Mouse (Mus musculus) splenic B cell, adult 2 months (primary cell): ENCODE data around the gene Cmtr1.
"Not testable (repeated sequence)": the region's sequence is repeated elsewhere in the genome, so short reads cannot be mapped to it uniquely, and the experiment has no call there.

Experiments used
- DNase-seq: peaks from one replicate; pipeline ENCODE4 v3.0.0-alpha.2; 2011; ENCODE audit warnings: low read depth, low spot score
- H3K27me3 ChIP-seq: 2 replicates; pipeline ENCODE4 v1.6.1; 2012; ENCODE audit warnings: mild to moderate bottlenecking, low read length, moderate library complexity, mixed read lengths; ENCODE audit not compliant: control insufficient read depth, poor library complexity, insufficient read depth, severe bottlenecking
- H3K36me3 ChIP-seq: 2 replicates; pipeline ENCODE4 v1.6.1; 2012; ENCODE audit warnings: mild to moderate bottlenecking, low read length, moderate library complexity, mixed read lengths; ENCODE audit not compliant: control insufficient read depth, poor library complexity, insufficient read depth, severe bottlenecking

Cmtr1 gene

GRCm38 (mm10) chr17:29660076-29660761 lies at the start of gene Cmtr1:
Cmtr1 (plus strand) TSS chr17:29660595.
- peak; percentile 96 for DNase-seq
- Histone ChIP-seq H3K36me3 (peaks cover 2% of the 10 kb centered on the region), H3K27me3 (no peaks in the 10 kb centered on the region)

- not testable (repeated sequence) for H3K36me3 ChIP-seq, DNase-seq, H3K27me3 ChIP-seq
Measured at GRCm38 (mm10) chr17:29613453-29613852, 46.9 kb upstream of the Cmtr1 start.

- no peaks in the 10 kb centered on the region for H3K27me3 ChIP-seq
- H3K36me3 ChIP-seq = no peaks in the 10 kb centered on the region
- DNase-seq = peak; percentile 96
Measured at GRCm38 (mm10) chr17:29614115-29615023, 46.0 kb upstream of the Cmtr1 start, which contains the start of the genes Rnf8 and Gm28043. Rnf8 (plus strand) TSS chr17:29614790. Gm28043 (plus strand) TSS chr17:29614876.

- no peak for DNase-seq
- no peaks in the 10 kb centered on the region for H3K36me3 ChIP-seq
- no peaks in the 10 kb centered on the region for H3K27me3 ChIP-seq
Measured at GRCm38 (mm10) chr17:29615024-29615551, 45.3 kb upstream of the Cmtr1 start.

GRCm38 (mm10) chr17:29615616-29616015 lies 44.8 kb upstream of the Cmtr1 start:
- DNase-seq = no peak

GRCm38 (mm10) chr17:29619231-29619630 lies 41.2 kb upstream of the Cmtr1 start:
- H3K27me3 ChIP-seq = no peaks in the 10 kb centered on the region
- DNase-seq = no peak
- H3K36me3 ChIP-seq = peaks cover 3% of the 10 kb centered on the region; the same call in 1 of the 2 replicates

More at GRCm38 (mm10) chr17:29615616-29616015, 44.8 kb upstream of the Cmtr1 start:
- Histone ChIP-seq H3K27me3 (no peaks in the 10 kb centered on the region), H3K36me3 (no peaks in the 10 kb centered on the region)

GRCm38 (mm10) chr17:29623488-29623887 lies 36.9 kb upstream of the Cmtr1 start:
- no peaks in the 10 kb centered on the region; the same call in 1 of the 2 replicates for H3K27me3 ChIP-seq
- DNase-seq = no peak
- H3K36me3 ChIP-seq = peaks cover 10% of the 10 kb centered on the region

- Histone ChIP-seq H3K36me3 (peaks cover 13% of the 10 kb centered on the region), H3K27me3 (no peaks in the 10 kb centered on the region; the same call in 1 of the 2 replicates)
- no peak for DNase-seq
Measured at GRCm38 (mm10) chr17:29627285-29627684, 33.1 kb upstream of the Cmtr1 start.

GRCm38 (mm10) chr17:29628946-29629345 lies 31.4 kb upstream of the Cmtr1 start:
- DNase-seq = no peak
- H3K27me3 ChIP-seq = no peaks in the 10 kb centered on the region; the same call in 1 of the 2 replicates
- peaks cover 14% of the 10 kb centered on the region for H3K36me3 ChIP-seq

GRCm38 (mm10) chr17:29629620-29630019 lies 30.8 kb upstream of the Cmtr1 start:
- DNase-seq = no peak
- H3K36me3 ChIP-seq = peaks cover 12% of the 10 kb centered on the region
- H3K27me3 ChIP-seq = no peaks in the 10 kb centered on the region; the same call in 1 of the 2 replicates

- Histone ChIP-seq H3K27me3 (no peaks in the 10 kb centered on the region), H3K36me3 (peaks cover 11% of the 10 kb centered on the region)
- DNase-seq = no peak
Measured at GRCm38 (mm10) chr17:29632312-29632711, 28.1 kb upstream of the Cmtr1 start.

- DNase-seq = no peak
- H3K27me3 ChIP-seq = no peaks in the 10 kb centered on the region
- peaks cover 5% of the 10 kb centered on the region for H3K36me3 ChIP-seq
Measured at GRCm38 (mm10) chr17:29635492-29635891, 24.9 kb upstream of the Cmtr1 start.

- peak; percentile 57 for DNase-seq
- Histone ChIP-seq H3K36me3 (peaks cover 3% of the 10 kb centered on the region), H3K27me3 (no peaks in the 10 kb centered on the region)
Measured at GRCm38 (mm10) chr17:29636118-29636517, 24.3 kb upstream of the Cmtr1 start.

GRCm38 (mm10) chr17:29637377-29637776 lies 23.0 kb upstream of the Cmtr1 start:
- no peak for DNase-seq

GRCm38 (mm10) chr17:29637895-29638294 lies 22.5 kb upstream of the Cmtr1 start:
- H3K27me3 ChIP-seq = no peaks in the 10 kb centered on the region
- peaks cover 3% of the 10 kb centered on the region for H3K36me3 ChIP-seq
- DNase-seq = no peak

More at GRCm38 (mm10) chr17:29637377-29637776, 23.0 kb upstream of the Cmtr1 start:
- no peaks in the 10 kb centered on the region for H3K27me3 ChIP-seq
- H3K36me3 ChIP-seq = peaks cover 3% of the 10 kb centered on the region
